Mouse (Mus musculus): ENCODE data around the gene Mogat1. TPM values are rescaled to one million over a fixed set of nuclear protein-coding genes. Genes with fewer than 3 reads are reported as not detected.

Gene Mogat1
- polyA plus RNA-seq (2015; fragmentation: Illumina TruSeq; extraction: RNeasy Lipid Tissue Mini Kit (QIAGEN cat#74804); ENCODE audit: insufficient read depth, low read depth, low replicate concordance), result 0.98 TPM

GRCm38 (mm10) chr1:78510862-78511261 is at the start of gene Mogat1:
Gene Mogat1, plus strand, starts transcription at chr1:78510991.

GRCm38 (mm10) chr1:78488752-78489492 is 21.9 kb upstream of the Mogat1 start, which contains the start of gene Farsb:
Gene Farsb, minus strand, starts transcription at chr1:78488897.

GRCm38 (mm10) chr1:78511621-78512160 is 900 bp downstream of the Mogat1 start, which contains the start of gene BC035947:
Gene BC035947, minus strand, starts transcription at chr1:78512158.

Other genes with a start within 250 kb of the Mogat1 start
- gene Sgpp2, start 200.6 kb upstream of the Mogat1 start, polyA plus RNA-seq (2015; fragmentation: Illumina TruSeq; extraction: RNeasy Lipid Tissue Mini Kit (QIAGEN cat#74804); ENCODE audit: insufficient read depth, low read depth, low replicate concordance), result 2.5 TPM
- 9.0 TPM for gene Farsb, start 22.1 kb upstream of the Mogat1 start, polyA plus RNA-seq (2015; fragmentation: Illumina TruSeq; extraction: RNeasy Lipid Tissue Mini Kit (QIAGEN cat#74804); ENCODE audit: insufficient read depth, low read depth, low replicate concordance)
- not detected for gene BC035947, start 1.2 kb downstream of the Mogat1 start, polyA plus RNA-seq (2015; fragmentation: Illumina TruSeq; extraction: RNeasy Lipid Tissue Mini Kit (QIAGEN cat#74804); ENCODE audit: insufficient read depth, low read depth, low replicate concordance)
- 2.7 TPM for gene Acsl3, start 146.8 kb downstream of the Mogat1 start, polyA plus RNA-seq (2015; fragmentation: Illumina TruSeq; extraction: RNeasy Lipid Tissue Mini Kit (QIAGEN cat#74804); ENCODE audit: insufficient read depth, low read depth, low replicate concordance)
- gene Utp14b, start 147.0 kb downstream of the Mogat1 start, polyA plus RNA-seq (2015; fragmentation: Illumina TruSeq; extraction: RNeasy Lipid Tissue Mini Kit (QIAGEN cat#74804); ENCODE audit: insufficient read depth, low read depth, low replicate concordance), result 0.63 TPM

Measured in pancreas, adult 10 weeks (tissue).